Mouse (Mus musculus): ENCODE data around the gene Gm10309. TPM values are rescaled to one million over a fixed set of nuclear protein-coding genes. Genes with fewer than 3 reads are reported as not detected.

Gene Gm10309
- polyA plus RNA-seq, 1 experiment from 2014 or later, result 0.28 TPM

GRCm38 (mm10) chr17:86494494-86494893 lies 10.5 kb downstream of the Gm10309 start:
- DNase-seq (ENCODE audit: low spot score) (no peak), ATAC-seq (ENCODE audit: insufficient number of reproducible peaks, low FRiP score, low TSS enrichment, low read depth) (no peak)
- 86% methylated on average over 6 of the region's 6 CpGs for WGBS
- no peaks in the 10 kb centered on the region for H3K27me3 ChIP-seq (ENCODE audit: control insufficient read depth, insufficient read depth, low read length)
- peaks cover 9% of the 10 kb centered on the region for H3K4me1 ChIP-seq (ENCODE audit: control insufficient read depth, insufficient read depth, low read length)
- H3K9ac ChIP-seq (ENCODE audit: low read length), result no peak overlapping the region
- no peaks in the 10 kb centered on the region for H3K9me3 ChIP-seq (ENCODE audit: control insufficient read depth, low read length)
- H3K36me3 ChIP-seq (ENCODE audit: control insufficient read depth, insufficient read depth, low read length), result no peaks in the 10 kb centered on the region; the same call in 1 of the 2 replicates
- no peak overlapping the region for H3K27ac ChIP-seq (replicated peaks; ENCODE audit: low read depth, low read length)
- no peak overlapping the region for H3K4me2 ChIP-seq (ENCODE audit: low read depth, severe bottlenecking)
- H3K4me3 ChIP-seq (ENCODE audit: low read depth, low read length), result no peak overlapping the region

- Histone ChIP-seq H3K27ac (replicated peaks; ENCODE audit: low read depth, low read length) (no peak overlapping the region), H3K36me3 (ENCODE audit: control insufficient read depth, insufficient read depth, low read length) (no peaks in the 10 kb centered on the region; the same call in 1 of the 2 replicates), H3K9ac (ENCODE audit: low read length) (0 out of 2 replicates have a peak overlapping the region, but pooled peaks have one; percentile 7), H3K9me3 (ENCODE audit: control insufficient read depth, low read length) (no peaks in the 10 kb centered on the region), H3K27me3 (ENCODE audit: control insufficient read depth, insufficient read depth, low read length) (no peaks in the 10 kb centered on the region), H3K4me3 (ENCODE audit: low read depth, low read length) (no peak overlapping the region), H3K4me2 (ENCODE audit: low read depth, severe bottlenecking) (no peak overlapping the region), H3K4me1 (ENCODE audit: control insufficient read depth, insufficient read depth, low read length) (peaks cover 4% of the 10 kb centered on the region; the same call in 1 of the 2 replicates)
- ATAC-seq (ENCODE audit: insufficient number of reproducible peaks, low FRiP score, low TSS enrichment, low read depth) (no peak), DNase-seq (ENCODE audit: low spot score) (peak; percentile 28)
- 52% methylated on average over 8 of the region's 8 CpGs for WGBS
Observed at GRCm38 (mm10) chr17:86493891-86494420, 11.1 kb downstream of the Gm10309 start.

- WGBS, result 90% methylated on average over 7 of the region's 7 CpGs
- Histone ChIP-seq H3K4me3 (ENCODE audit: low read depth, low read length) (no peak overlapping the region), H3K36me3 (ENCODE audit: control insufficient read depth, insufficient read depth, low read length) (no peaks in the 10 kb centered on the region), H3K27ac (replicated peaks; ENCODE audit: low read depth, low read length) (no peak overlapping the region), H3K27me3 (ENCODE audit: control insufficient read depth, insufficient read depth, low read length) (no peaks in the 10 kb centered on the region), H3K9me3 (ENCODE audit: control insufficient read depth, low read length) (no peaks in the 10 kb centered on the region), H3K9ac (ENCODE audit: low read length) (no peak overlapping the region), H3K4me2 (ENCODE audit: low read depth, severe bottlenecking) (no peak overlapping the region), H3K4me1 (ENCODE audit: control insufficient read depth, insufficient read depth, low read length) (peaks cover 4% of the 10 kb centered on the region; the same call in 1 of the 2 replicates)
- DNase-seq (ENCODE audit: low spot score) (no peak), ATAC-seq (ENCODE audit: insufficient number of reproducible peaks, low FRiP score, low TSS enrichment, low read depth) (no peak)
Observed at GRCm38 (mm10) chr17:86492376-86492775, 12.7 kb downstream of the Gm10309 start.

- ATAC-seq (ENCODE audit: insufficient number of reproducible peaks, low FRiP score, low TSS enrichment, low read depth) (no peak), DNase-seq (ENCODE audit: low spot score) (no peak)
- WGBS, result 90% methylated on average over 10 of the region's 10 CpGs
Observed at GRCm38 (mm10) chr17:86489827-86490226, 15.2 kb downstream of the Gm10309 start.

GRCm38 (mm10) chr17:86487450-86487849 lies 17.6 kb downstream of the Gm10309 start:
- no peak overlapping the region for H3K9ac ChIP-seq (ENCODE audit: low read length)
- H3K9me3 ChIP-seq (ENCODE audit: control insufficient read depth, low read length), result no peaks in the 10 kb centered on the region
- H3K27me3 ChIP-seq (ENCODE audit: control insufficient read depth, insufficient read depth, low read length), result no peaks in the 10 kb centered on the region
- H3K4me2 ChIP-seq (ENCODE audit: low read depth, severe bottlenecking), result no peak overlapping the region
- WGBS, result 71% methylated on average over 3 of the region's 3 CpGs
- H3K4me3 ChIP-seq (ENCODE audit: low read depth, low read length), result no peak overlapping the region
- no peak overlapping the region for H3K27ac ChIP-seq (replicated peaks; ENCODE audit: low read depth, low read length)
- no peak for ATAC-seq (ENCODE audit: insufficient number of reproducible peaks, low FRiP score, low TSS enrichment, low read depth)
- no peak for DNase-seq (ENCODE audit: low spot score)
- H3K36me3 ChIP-seq (ENCODE audit: control insufficient read depth, insufficient read depth, low read length), result no peaks in the 10 kb centered on the region
- no peaks in the 10 kb centered on the region for H3K4me1 ChIP-seq (ENCODE audit: control insufficient read depth, insufficient read depth, low read length)

More at GRCm38 (mm10) chr17:86489827-86490226, 15.2 kb downstream of the Gm10309 start:
- no peak overlapping the region for H3K4me3 ChIP-seq (ENCODE audit: low read depth, low read length)
- H3K36me3 ChIP-seq (ENCODE audit: control insufficient read depth, insufficient read depth, low read length), result no peaks in the 10 kb centered on the region
- H3K9me3 ChIP-seq (ENCODE audit: control insufficient read depth, low read length), result no peaks in the 10 kb centered on the region
- no peak overlapping the region for H3K9ac ChIP-seq (ENCODE audit: low read length)
- no peak overlapping the region for H3K4me2 ChIP-seq (ENCODE audit: low read depth, severe bottlenecking)
- H3K27me3 ChIP-seq (ENCODE audit: control insufficient read depth, insufficient read depth, low read length), result no peaks in the 10 kb centered on the region
- H3K4me1 ChIP-seq (ENCODE audit: control insufficient read depth, insufficient read depth, low read length), result peaks cover 4% of the 10 kb centered on the region; the same call in 1 of the 2 replicates
- H3K27ac ChIP-seq (replicated peaks; ENCODE audit: low read depth, low read length), result no peak overlapping the region

- Histone ChIP-seq H3K27ac (replicated peaks; ENCODE audit: low read depth, low read length) (no peak overlapping the region), H3K4me2 (ENCODE audit: low read depth, severe bottlenecking) (no peak overlapping the region), H3K9me3 (ENCODE audit: control insufficient read depth, low read length) (no peaks in the 10 kb centered on the region), H3K9ac (ENCODE audit: low read length) (no peak overlapping the region), H3K4me1 (ENCODE audit: control insufficient read depth, insufficient read depth, low read length) (no peaks in the 10 kb centered on the region), H3K4me3 (ENCODE audit: low read depth, low read length) (no peak overlapping the region), H3K36me3 (ENCODE audit: control insufficient read depth, insufficient read depth, low read length) (no peaks in the 10 kb centered on the region), H3K27me3 (ENCODE audit: control insufficient read depth, insufficient read depth, low read length) (no peaks in the 10 kb centered on the region)
- 87% methylated on average over 5 of the region's 5 CpGs for WGBS
- ATAC-seq (ENCODE audit: insufficient number of reproducible peaks, low FRiP score, low TSS enrichment, low read depth), result no peak
- no peak for DNase-seq (ENCODE audit: low spot score)
Observed at GRCm38 (mm10) chr17:86486657-86487056, 18.4 kb downstream of the Gm10309 start.

GRCm38 (mm10) chr17:86484087-86484737 lies 20.8 kb downstream of the Gm10309 start:
- Histone ChIP-seq H3K9ac (ENCODE audit: low read length) (no peak overlapping the region), H3K36me3 (ENCODE audit: control insufficient read depth, insufficient read depth, low read length) (no peaks in the 10 kb centered on the region), H3K27ac (replicated peaks; ENCODE audit: low read depth, low read length) (no peak overlapping the region), H3K9me3 (ENCODE audit: control insufficient read depth, low read length) (no peaks in the 10 kb centered on the region), H3K4me2 (ENCODE audit: low read depth, severe bottlenecking) (no peak overlapping the region), H3K27me3 (ENCODE audit: control insufficient read depth, insufficient read depth, low read length) (no peaks in the 10 kb centered on the region), H3K4me1 (ENCODE audit: control insufficient read depth, insufficient read depth, low read length) (no peaks in the 10 kb centered on the region), H3K4me3 (ENCODE audit: low read depth, low read length) (no peak overlapping the region)
- 4% methylated on average over 3 of the region's 3 CpGs for WGBS
- DNase-seq (ENCODE audit: low spot score), result peak; percentile 87
- peak; percentile 73; the same call in 1 of the 2 replicates for ATAC-seq (ENCODE audit: insufficient number of reproducible peaks, low FRiP score, low TSS enrichment, low read depth)

GRCm38 (mm10) chr17:86482675-86483074 lies 22.4 kb downstream of the Gm10309 start:
- Histone ChIP-seq H3K27me3 (ENCODE audit: control insufficient read depth, insufficient read depth, low read length) (no peaks in the 10 kb centered on the region), H3K27ac (replicated peaks; ENCODE audit: low read depth, low read length) (no peak overlapping the region), H3K4me3 (ENCODE audit: low read depth, low read length) (no peak overlapping the region), H3K9me3 (ENCODE audit: control insufficient read depth, low read length) (no peaks in the 10 kb centered on the region), H3K36me3 (ENCODE audit: control insufficient read depth, insufficient read depth, low read length) (no peaks in the 10 kb centered on the region), H3K4me1 (ENCODE audit: control insufficient read depth, insufficient read depth, low read length) (no peaks in the 10 kb centered on the region), H3K4me2 (ENCODE audit: low read depth, severe bottlenecking) (no peak overlapping the region), H3K9ac (ENCODE audit: low read length) (no peak overlapping the region)
- DNase-seq (ENCODE audit: low spot score) (no peak), ATAC-seq (ENCODE audit: insufficient number of reproducible peaks, low FRiP score, low TSS enrichment, low read depth) (no peak)
- WGBS, result 89% methylated on average over 10 of the region's 10 CpGs

Data from limb, embryonic 11.5 days (tissue).